Mouse (Mus musculus) ES-E14 (cell line): Measurements from ENCODE around the gene Rdm1. TPM values are rescaled to one million over a fixed set of nuclear protein-coding genes. Genes with fewer than 3 reads are reported as not detected.
A peak's percentile ranks its signal among the peaks of the same experiment; 100 is the strongest.
"Not testable (repeated sequence)": the region's sequence is repeated elsewhere in the genome, so short reads cannot be mapped to it uniquely, and the experiment has no call there.

Experiments used
- DNase-seq: peaks from one replicate; pipeline ENCODE4 v3.0.0-alpha.2; 2013; ENCODE audit warnings: low read depth, low spot score
- H3K27ac ChIP-seq: 2 replicates; pipeline ENCODE4 v1.5.1; 2012; ENCODE audit warnings: low read depth, mild to moderate bottlenecking, low read length, moderate library complexity, mixed read lengths; ENCODE audit not compliant: poor library complexity, insufficient read depth, severe bottlenecking
- H3K36me3 ChIP-seq: 2 replicates; pipeline ENCODE4 v1.6.1; 2012; ENCODE audit warnings: mild to moderate bottlenecking, low read length, moderate library complexity, mixed read lengths; ENCODE audit not compliant: control insufficient read depth, poor library complexity, insufficient read depth, severe bottlenecking
- H3K4me1 ChIP-seq, 2 experiments: fragments of 150-350 bp in 1 of 2; sonication (generic) in 1 of 2; 2 replicates each; pipeline ENCODE4 v1.6.1; 2012; ENCODE audit warnings: low read length in 2 of 2, mild to moderate bottlenecking in 1 of 2, mixed read lengths in 1 of 2; ENCODE audit not compliant: control insufficient read depth in 2 of 2, insufficient read depth in 2 of 2, poor library complexity in 1 of 2
- H3K4me3 ChIP-seq, 2 experiments: fragments of 150-350 bp in 1 of 2; sonication (generic) in 1 of 2; 2 replicates each; pipeline ENCODE4 v1.5.1; 2012; ENCODE audit warnings: low read length in 2 of 2, low read depth in 1 of 2, mild to moderate bottlenecking in 1 of 2, mixed read lengths in 1 of 2; ENCODE audit not compliant: insufficient read depth in 1 of 2, poor library complexity in 1 of 2, severe bottlenecking in 1 of 2
- H3K9ac ChIP-seq: 2 replicates; pipeline ENCODE4 v1.6.1; 2012; ENCODE audit warnings: low read depth, mild to moderate bottlenecking, low read length, mixed read lengths; ENCODE audit not compliant: poor library complexity, insufficient read depth, severe bottlenecking
- H3K9me3 ChIP-seq: fragments of 150-350 bp; sonication (generic); 2 replicates; pipeline ENCODE4 v1.6.1; 2012; ENCODE audit warnings: low read depth, mild to moderate bottlenecking, low read length; ENCODE audit not compliant: control insufficient read depth, insufficient read depth
- CHD2 ChIP-seq: IDR thresholded peaks from 2 replicates; pipeline ENCODE4 v1.6.1; 2014; ENCODE audit warnings: mild to moderate bottlenecking, low read depth, low read length, inconsistent platforms
- HCFC1 ChIP-seq: IDR thresholded peaks from 2 replicates; pipeline ENCODE4 v1.6.1; 2012; ENCODE audit warnings: low read length, inconsistent platforms, borderline replicate concordance; ENCODE audit not compliant: insufficient read depth
- MAFK ChIP-seq: IDR thresholded peaks from 2 replicates; pipeline ENCODE4 v1.6.1; 2014; ENCODE audit warnings: mild to moderate bottlenecking, low read depth, low read length, inconsistent platforms; ENCODE audit not compliant: insufficient read depth
- ZC3H11A ChIP-seq: IDR thresholded peaks from 2 replicates; pipeline ENCODE4 v1.6.1; 2012; ENCODE audit warnings: low read depth, mild to moderate bottlenecking, inconsistent platforms, low read length, borderline replicate concordance
- ZNF384 ChIP-seq: IDR thresholded peaks from 2 replicates; pipeline ENCODE4 v1.6.1; 2012; ENCODE audit warnings: low read depth, low read length, inconsistent platforms
- in situ Hi-C, 2 experiments: fragments of 600-800 bp; cut with MboI; formaldehyde crosslinking; loops; one replicate each; pipeline ENCODE4 v1.15.1; 2025; ENCODE audit warnings: low sequenced_read_pairs in 2 of 2, inconsistent platforms in 1 of 2; ENCODE audit not compliant: unreplicated experiment in 2 of 2
- total RNA-seq: library from RNA; depleted of rRNA; stranded (reverse); fragments of 300-350 nt; gene quantifications from 2 replicates; pipeline ENCODE4 v1.2.3, GENCODE M21; 2012

Gene Rdm1
- total RNA-seq, 1 experiment = 81.1 TPM

DNA sequence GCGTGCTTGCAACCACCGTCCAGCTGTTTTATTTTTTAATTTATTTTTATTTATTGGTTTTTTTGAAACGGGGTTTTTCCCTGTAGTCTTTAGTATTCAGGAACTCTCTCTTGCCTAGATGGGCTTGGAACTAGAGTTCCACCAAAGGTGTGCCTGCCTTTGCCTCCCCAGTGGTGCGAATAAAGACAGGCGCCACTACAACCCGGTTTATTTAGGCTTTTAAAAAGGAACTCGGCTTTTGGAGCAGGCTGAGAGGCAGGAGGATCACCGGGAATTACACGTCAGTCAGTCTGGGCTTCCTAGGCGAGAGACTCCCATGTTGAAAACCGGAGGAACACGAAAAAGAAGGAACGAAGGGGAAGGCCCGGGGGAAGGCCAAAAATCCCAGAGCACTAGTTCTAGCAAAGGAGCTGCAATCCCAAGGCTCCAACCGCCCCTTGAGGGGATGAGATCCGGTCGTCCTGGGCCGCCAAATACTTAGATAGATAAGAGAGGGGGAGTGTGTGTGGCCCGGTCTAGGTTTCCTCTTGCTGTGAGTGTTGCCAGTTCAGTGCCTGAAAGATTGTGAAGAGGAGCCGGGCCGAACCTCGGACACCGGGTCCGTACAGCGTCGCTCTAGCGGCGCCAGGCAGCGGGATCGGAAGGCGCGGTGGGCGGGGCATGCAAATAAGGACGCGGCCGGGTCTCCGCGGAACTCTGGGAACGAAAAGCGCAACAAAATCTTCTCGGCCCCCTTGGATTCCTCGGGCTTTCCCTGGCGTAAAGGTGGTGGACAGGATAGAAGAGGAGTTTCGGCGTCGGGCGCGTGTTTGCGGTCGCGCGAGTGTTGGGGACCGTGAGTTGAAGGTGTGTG, 14.1 kb downstream of the Rdm1 start:
- Histone ChIP-seq H3K9ac (peak overlapping the region; percentile 93), H3K4me3 (peak overlapping the region; percentile 63 to 71), H3K27ac (peak overlapping the region; percentile 87)
- H3K9me3 ChIP-seq, in situ Hi-C loops, H3K36me3 ChIP-seq, H3K4me1 ChIP-seq: not testable (repeated sequence)
- TF ChIP-seq HCFC1 = 0 out of 2 replicates have a peak, but pooled peaks have one; percentile 5
- DNase-seq = peak; percentile 71

DNA sequence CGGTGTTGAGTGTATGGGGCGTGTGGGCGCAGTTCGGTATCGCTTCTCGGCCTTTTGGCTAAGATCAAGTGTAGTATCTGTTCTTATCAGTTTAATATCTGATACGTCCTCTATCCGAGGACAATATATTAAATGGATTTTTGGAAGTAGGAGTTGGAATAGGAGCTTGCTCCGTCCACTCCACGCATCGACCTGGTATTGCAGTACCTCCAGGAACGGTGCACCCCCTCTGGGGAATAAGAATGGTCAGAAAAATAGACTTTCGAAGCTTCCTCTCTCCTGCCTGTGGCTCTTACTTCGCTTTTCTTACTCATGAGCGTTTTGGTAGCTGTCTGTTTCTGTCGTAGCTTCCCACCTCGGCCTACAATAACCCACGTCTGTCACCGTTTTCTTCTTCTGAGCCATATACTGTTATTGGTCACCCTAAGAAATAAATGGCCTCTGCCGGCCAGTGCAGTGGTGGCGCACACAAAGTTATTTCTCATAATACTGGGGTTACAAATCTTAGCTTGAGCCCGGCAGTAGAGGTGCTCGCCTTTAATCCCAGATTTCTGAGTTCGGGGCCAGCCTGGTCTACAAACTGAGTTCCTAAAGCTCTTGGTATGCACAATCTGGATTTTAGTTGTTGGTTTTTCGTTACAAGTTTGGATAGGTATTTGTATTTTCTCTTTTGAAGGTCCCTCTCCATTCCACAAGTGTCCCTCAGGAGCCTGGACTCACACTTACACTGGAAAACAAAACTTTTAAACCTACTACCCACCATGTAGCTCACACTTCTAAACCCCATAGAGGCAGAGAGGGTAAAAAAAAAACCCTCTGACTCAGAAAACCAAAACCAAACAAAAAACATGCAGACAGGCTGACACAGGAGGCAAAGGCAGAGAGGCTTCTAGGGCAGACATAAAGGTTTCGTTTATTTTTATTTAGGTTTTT, 15.0 kb downstream of the Rdm1 start:
- DNase-seq = peak; percentile 75
- Histone ChIP-seq H3K9ac (peak overlapping the region; percentile 93; the same call in 1 of the 2 replicates), H3K4me3 (0 out of 4 replicates have a peak overlapping the region, but pooled peaks have one; percentile 4 to 71), H3K27ac (peak overlapping the region; percentile 87; the same call in 1 of the 2 replicates)
- H3K4me1 ChIP-seq, H3K36me3 ChIP-seq, H3K9me3 ChIP-seq, in situ Hi-C loops: not testable (repeated sequence)
- TF ChIP-seq HCFC1 (peak; percentile 25; the same call in 1 of the 2 replicates), ZNF384 (peak; percentile 50; the same call in 1 of the 2 replicates)

DNA sequence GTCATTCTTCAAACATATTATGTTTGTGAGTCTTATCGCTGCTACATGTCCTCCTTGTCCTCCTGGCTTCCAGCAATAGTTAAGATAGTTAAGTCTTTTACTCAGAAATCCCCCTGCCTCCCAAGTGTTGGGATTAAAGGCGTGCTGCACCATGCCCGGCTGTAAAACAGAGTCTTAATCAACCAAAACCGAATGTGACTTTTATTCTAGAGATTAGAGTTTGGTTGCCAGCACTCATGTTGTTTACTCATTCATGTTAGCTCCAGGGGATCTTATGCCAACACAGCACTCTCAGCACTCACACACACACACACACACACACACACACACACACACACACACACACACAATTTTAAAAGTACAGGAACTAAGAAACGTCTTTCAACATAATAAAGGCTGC, 15.9 kb downstream of the Rdm1 start:
- Histone ChIP-seq H3K4me1 (no peaks in the 10 kb centered on the region), H3K27ac (no peak overlapping the region), H3K9ac (no peak overlapping the region), H3K36me3 (no peaks in the 10 kb centered on the region), H3K4me3 (no peak overlapping the region), H3K9me3 (no peaks in the 10 kb centered on the region)
- TF ChIP-seq HCFC1 = no peak
- in situ Hi-C loops = no loop called here
- DNase-seq = no peak

DNA sequence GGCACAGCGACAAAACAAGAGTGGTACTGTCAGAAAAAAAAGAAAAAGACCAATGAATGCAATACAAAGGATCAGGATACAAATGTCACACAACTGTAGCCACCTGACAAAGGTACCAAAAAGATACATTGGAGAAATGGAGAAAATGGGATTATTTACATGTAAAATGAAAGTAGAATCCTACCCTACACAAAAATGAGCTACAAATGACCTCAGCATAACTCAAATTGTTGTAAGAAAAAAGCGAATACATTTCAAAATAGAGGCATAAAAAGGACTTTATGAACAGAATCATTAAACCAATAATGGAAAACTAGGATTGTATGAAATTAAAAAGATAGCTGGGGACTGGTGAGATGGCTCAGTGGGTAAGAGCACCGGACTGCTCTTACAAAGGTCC, 17.6 kb downstream of the Rdm1 start:
- no peak overlapping the region for H3K27ac ChIP-seq
- in situ Hi-C loops = no loop called here
- H3K4me1 ChIP-seq = no peaks in the 10 kb centered on the region
- no peak overlapping the region for H3K9ac ChIP-seq
- no peaks in the 10 kb centered on the region for H3K9me3 ChIP-seq
- no peak overlapping the region for H3K4me3 ChIP-seq
- no peak for DNase-seq
- H3K36me3 ChIP-seq = no peaks in the 10 kb centered on the region
- no peak for TF ChIP-seq ZC3H11A
- no peak for TF ChIP-seq HCFC1
- TF ChIP-seq ZNF384 = no peak
- TF ChIP-seq CHD2 = no peak
- no peak for TF ChIP-seq MAFK

DNA sequence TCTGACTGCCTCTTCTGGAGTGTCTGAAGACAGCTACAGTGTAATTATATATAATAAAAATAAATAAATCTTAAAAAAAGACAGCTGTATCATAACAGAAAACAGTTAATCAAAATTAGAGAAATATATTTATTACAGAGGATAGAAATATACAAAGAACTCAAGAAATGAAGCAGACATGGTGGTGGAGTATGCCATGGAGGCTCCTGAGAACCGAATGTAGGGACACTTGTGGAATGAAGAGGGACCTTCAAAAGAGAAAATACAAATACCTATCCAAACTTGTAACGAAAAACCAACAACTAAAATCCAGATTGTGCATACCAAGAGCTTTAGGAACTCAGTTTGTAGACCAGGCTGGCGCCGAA, 18.0 kb downstream of the Rdm1 start:
- DNase-seq, H3K9me3 ChIP-seq, H3K4me3 ChIP-seq, H3K27ac ChIP-seq, H3K9ac ChIP-seq, H3K4me1 ChIP-seq, H3K36me3 ChIP-seq, in situ Hi-C loops: not testable (repeated sequence)

DNA sequence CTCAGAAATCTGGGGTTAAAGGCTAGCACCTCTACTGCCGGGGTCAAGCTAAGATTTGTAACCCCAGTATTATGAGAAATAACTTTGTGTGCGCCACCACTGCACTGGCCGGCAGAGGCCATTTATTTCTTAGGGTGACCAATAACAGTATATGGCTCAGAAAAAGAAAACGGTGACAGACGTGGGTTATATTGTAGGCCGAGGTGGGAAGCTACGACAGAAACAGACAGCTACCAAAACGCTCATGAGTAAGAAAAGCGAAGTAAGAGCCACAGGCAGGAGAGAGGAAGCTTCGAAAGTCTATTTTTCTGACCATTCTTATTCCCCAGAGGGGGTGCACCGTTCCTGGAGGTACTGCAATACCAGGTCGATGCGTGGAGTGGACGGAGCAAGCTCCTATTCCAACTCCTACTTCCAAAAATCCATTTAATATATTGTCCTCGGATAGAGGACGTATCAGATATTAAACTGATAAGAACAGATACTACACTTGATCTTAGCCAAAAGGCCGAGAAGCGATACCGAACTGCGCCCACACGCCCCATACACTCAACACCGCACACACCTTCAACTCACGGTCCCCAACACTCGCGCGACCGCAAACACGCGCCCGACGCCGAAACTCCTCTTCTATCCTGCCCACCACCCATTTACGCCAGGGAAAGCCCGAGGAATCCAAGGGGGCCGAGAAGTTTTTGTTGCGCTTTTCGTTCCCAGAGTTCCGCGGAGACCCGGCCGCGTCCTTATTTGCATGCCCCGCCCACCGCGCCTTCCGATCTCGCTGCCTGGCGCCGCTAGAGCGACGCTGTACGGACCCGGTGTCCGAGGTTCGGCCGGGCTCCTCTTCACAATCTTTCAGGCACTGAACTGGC, 18.7 kb downstream of the Rdm1 start:
- H3K4me3 ChIP-seq, H3K4me1 ChIP-seq, H3K36me3 ChIP-seq, H3K9ac ChIP-seq, DNase-seq, in situ Hi-C loops, H3K27ac ChIP-seq, H3K9me3 ChIP-seq: not testable (repeated sequence)
